Mouse (Mus musculus) neural tube, postnatal 0 days (tissue): ENCODE data around the gene Ppp2r1a. TPM values are rescaled to one million over a fixed set of nuclear protein-coding genes. Genes with fewer than 3 reads are reported as not detected.

Experiments
- polyA plus RNA-seq: library from polyadenylated mRNA; unstranded; fragments of >200 nt; fragmentation: Nextera tagmentation; extraction: Ambion mirVana; gene quantifications from 2 replicates; pipeline ENCODE4 v1.2.1, GENCODE M21; 2015

Gene Ppp2r1a
- 687 and 790 TPM in 2 replicates for polyA plus RNA-seq

DNA sequence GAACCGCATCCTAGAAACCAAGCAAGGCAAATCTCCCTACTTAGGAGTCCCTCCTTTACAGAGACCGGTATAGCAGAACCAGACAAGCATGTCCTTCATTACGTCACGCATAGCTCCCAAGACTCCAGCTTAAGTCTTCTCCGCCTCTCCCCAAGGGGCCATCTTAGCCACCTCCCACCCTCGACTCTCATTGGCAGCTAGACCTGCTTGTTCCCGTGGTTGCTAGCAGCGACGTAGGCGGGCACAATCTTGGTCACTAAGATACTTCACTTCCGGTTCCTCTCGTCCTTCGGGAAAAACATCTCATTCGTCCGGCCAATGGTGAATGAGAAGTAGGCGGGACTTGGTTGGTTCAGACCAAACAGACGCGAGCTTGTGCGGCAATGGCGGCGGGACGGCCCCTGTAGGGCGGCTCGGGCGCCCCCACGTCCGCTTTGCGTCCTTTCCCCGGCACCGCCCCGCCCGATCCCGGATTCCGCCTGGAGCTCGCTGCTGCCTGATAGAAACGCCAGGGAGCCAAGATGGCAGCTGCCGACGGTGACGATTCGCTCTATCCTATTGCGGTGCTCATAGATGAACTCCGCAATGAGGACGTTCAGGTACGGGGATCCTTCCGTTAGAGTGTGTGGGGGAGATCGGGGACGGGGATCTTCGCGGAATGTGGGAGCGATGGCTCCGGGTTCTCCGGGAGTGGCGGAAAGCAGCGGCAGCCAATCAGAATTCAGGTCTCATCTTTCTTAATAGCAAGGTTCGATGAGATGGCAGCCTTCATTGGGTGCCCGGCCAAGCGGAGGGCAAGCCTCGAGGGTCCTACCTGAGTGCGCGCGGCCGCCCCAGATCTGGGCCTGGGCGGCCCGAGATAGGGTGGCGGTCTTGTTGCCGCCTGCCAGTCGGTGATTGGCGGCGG lies at the start of gene Ppp2r1a:
Ppp2r1a (plus strand) TSS at position 327 of the 907 bp plus-strand sequence.

DNA sequence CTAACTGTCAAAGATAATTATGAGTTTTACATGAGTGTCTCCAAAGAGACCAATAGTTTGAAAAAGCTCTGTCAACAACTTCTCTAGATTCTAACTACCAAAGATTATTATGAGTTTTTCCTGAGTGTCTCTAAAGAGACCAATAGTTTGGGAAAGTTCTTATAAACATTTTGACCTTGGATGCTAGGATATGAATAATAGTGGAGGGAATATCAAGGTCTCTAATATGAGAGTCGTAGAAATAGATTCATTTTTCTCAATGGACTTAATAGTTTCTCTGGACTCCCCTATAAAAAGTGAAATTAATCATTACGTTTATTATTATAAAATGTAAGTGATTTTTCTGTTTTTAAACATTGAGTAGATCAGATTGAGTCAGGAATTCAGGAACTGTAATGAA lies 40.1 kb upstream of the Ppp2r1a start, which contains the start of gene Vmn1r231:
Vmn1r231 (minus strand) TSS at position 101 of the 400 bp plus-strand sequence.

DNA sequence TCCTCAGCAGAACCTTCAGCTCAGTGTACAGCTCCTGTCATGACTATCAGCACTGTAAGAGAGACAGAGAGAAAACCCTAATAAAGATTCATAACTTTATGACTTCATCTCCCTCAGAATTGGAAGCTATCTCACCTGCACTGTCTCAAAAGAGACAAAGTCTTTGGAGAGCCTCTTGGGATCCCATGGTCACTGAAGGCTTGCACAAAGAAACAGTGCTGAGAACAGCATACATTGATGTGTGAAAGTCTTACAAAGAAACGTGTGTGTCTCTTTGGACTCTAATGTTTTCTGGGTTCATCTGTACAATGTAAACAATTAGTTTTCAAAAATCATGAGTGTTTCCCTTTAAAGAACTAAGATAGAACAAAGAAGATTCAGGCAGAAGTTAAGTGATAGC lies 25.5 kb upstream of the Ppp2r1a start, which contains the start of gene Vmn1r232:
Vmn1r232 (minus strand) TSS at position 101 of the 400 bp plus-strand sequence.

DNA sequence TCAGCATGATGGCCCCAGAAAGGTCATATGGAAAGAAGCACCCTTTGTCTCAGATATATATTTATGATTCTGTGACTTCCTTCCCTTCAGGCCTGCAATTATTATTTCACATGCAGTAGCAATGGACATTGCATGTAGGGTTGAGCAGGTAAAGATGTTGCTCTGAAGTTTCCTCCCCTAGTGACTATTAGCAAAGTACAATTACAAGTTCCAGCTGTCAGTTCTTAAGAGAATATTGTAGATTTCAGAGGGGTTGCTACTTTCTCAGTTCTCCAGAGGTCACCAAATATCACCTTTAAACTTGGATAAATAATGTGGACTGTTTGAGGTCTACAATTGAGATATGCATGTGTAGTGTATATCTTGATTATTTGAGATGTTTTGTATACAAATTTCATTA lies 51.3 kb downstream of the Ppp2r1a start, which contains the start of gene Vmn1r233:
Vmn1r233 (minus strand) TSS at position 101 of the 400 bp plus-strand sequence.

DNA sequence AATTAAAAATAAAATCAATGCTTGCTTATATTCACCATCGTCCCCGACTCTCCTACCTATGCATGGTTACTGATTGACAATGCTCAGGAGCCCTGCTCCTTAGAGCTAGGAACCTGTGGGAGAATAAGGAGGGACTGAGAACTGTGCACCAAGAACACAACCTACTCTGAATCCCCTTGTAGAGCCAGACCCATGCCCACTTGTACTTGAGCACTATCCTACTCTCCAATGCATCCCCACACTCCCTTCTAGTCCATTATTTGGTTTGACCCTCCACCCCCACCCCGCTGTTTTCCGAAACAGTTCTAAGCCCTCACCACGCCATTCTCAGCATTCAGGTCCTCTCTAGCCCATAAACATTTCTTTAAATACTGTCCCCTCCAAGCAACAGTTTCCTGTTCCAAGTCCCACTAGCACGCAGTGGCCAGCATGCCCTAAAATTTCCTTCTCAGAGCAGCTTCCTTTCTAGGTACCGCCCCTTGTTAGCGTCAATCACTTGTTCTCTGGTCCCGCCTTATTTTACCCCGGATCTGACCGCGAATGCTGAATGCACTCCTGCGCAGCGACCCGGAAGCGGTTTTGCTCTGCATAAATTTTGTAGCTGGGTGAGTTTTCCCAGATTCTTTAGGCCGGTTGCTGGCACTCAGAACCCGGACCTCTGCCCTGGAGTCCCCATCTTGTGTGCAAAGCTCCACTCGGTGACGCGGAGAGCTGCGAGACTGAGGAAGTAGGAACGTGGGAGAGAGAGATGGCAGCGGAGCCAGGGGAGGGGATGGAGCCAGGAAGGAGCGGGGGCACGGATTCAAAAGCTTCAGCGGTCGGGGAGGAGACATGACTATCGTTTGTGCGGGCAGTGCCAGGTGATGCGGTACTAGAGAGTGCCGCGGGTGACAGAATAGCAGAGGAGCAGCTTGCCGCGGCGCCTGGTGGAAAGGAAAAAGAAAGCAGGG lies 63.5 kb downstream of the Ppp2r1a start, which contains the start of gene Zfp160:
Zfp160 (plus strand) TSS at position 522 of the 950 bp plus-strand sequence.

Other genes with a start within 250 kb of the Ppp2r1a start
- gene Vmn1r227, start 215.5 kb upstream of the Ppp2r1a start, polyA plus RNA-seq: not detected in 2 replicates
- not detected in 2 replicates for gene Vmn1r228, start 159.2 kb upstream of the Ppp2r1a start, polyA plus RNA-seq
- not detected in 2 replicates for gene Vmn1r229, start 133.8 kb upstream of the Ppp2r1a start, polyA plus RNA-seq
- not detected in 2 replicates for gene Vmn1r230, start 104.9 kb upstream of the Ppp2r1a start, polyA plus RNA-seq
- gene Vmn1r231, start 40.2 kb upstream of the Ppp2r1a start, polyA plus RNA-seq: not detected in 2 replicates
- not detected in 2 replicates for gene Vmn1r232, start 25.6 kb upstream of the Ppp2r1a start, polyA plus RNA-seq
- not detected in 2 replicates for gene Vmn1r233, start 51.2 kb downstream of the Ppp2r1a start, polyA plus RNA-seq
- 13.8 and 15.6 TPM in 2 replicates for gene Zfp160, start 63.6 kb downstream of the Ppp2r1a start, polyA plus RNA-seq